8 mouse cellular contexts compared by ENCODE assay signal in the genomic region with DNA sequence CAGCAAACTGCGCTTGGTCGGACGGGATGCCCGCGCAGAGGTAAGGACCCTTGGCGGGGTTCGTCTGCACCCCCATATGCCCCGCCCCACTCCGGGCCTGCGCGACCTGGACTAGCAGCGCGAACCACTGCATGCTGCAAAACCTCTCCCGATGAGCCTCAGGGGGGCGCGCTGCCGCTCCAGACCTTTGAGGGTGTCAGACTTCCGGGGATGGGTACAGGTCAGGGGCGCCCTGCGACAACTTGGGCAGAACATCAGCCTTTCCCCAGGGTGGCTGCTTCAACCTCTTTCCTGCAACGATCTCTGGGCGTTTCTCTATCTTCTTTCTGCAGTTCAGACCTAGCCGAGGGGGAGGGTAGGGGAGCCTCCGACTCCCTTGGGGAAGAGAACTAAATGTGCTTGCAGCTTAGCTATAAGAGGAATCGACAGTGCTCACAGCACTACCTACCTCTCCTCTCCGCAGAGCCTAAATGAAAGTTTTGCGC.
DNase-seq lines count a peak whose midpoint lies in the region; ATAC-seq and TF ChIP-seq lines count a peak whose summit lies in the region.

No protein-coding gene starts in this region.

- under 1% methylated on average over 27 of the region's 27 CpGs for WGBS in kidney, embryonic 15.5 days
- 0% methylated on average over 25 of the region's 27 CpGs for WGBS in forebrain, embryonic 14.5 days
- under 1% methylated on average over 27 of the region's 27 CpGs for WGBS in limb, embryonic 11.5 days

- H3K9ac ChIP-seq in kidney, embryonic 15.5 days, result no peak overlapping the region
- peak overlapping the region; percentile 96 for H3K9ac ChIP-seq in forebrain, embryonic 14.5 days (ENCODE audit: low read length)
- no peak overlapping the region for H3K9ac ChIP-seq in limb, embryonic 11.5 days (ENCODE audit: low read length)

- TF ChIP-seq CTCF in brain, embryonic 14.5 days (IDR thresholded peaks at IDR 0.05; ENCODE audit: borderline replicate concordance, extremely low read depth, insufficient read depth, insufficient read length), result peak; percentile 61

- TF ChIP-seq POLR2A in brain, embryonic 14.5 days (IDR thresholded peaks at IDR 0.05; ENCODE audit: borderline replicate concordance, extremely low read depth, insufficient read depth, insufficient read length, poor library complexity, severe bottlenecking), result no peak

- H3K4me2 ChIP-seq in kidney, embryonic 15.5 days, result peak overlapping the region; percentile 61
- H3K4me2 ChIP-seq in forebrain, embryonic 14.5 days (ENCODE audit: low read length), result peak overlapping the region; percentile 86
- peak overlapping the region; percentile 46 for H3K4me2 ChIP-seq in limb, embryonic 11.5 days (ENCODE audit: low read depth, severe bottlenecking)

- no peak overlapping the region for H3K27ac ChIP-seq in kidney, embryonic 15.5 days
- peak overlapping the region; percentile 100 for H3K27ac ChIP-seq in forebrain, embryonic 14.5 days (ENCODE audit: low read depth, low read length)
- H3K27ac ChIP-seq in limb, embryonic 11.5 days (replicated peaks; ENCODE audit: low read depth, low read length), result no peak overlapping the region

- peak overlapping the region; percentile 39 for H3K4me3 ChIP-seq in kidney, embryonic 15.5 days (replicated peaks)
- peak overlapping the region; percentile 54 for H3K4me3 ChIP-seq in forebrain, embryonic 14.5 days (ENCODE audit: low read depth, low read length)
- peak overlapping the region; percentile 28 for H3K4me3 ChIP-seq in limb, embryonic 11.5 days (ENCODE audit: low read depth, low read length)

- no peaks in the 10 kb centered on the region for H3K36me3 ChIP-seq in kidney, embryonic 15.5 days
- H3K36me3 ChIP-seq in forebrain, embryonic 14.5 days (ENCODE audit: control insufficient read depth, insufficient read depth, low read length), result peaks cover 23% of the 10 kb centered on the region
- H3K36me3 ChIP-seq in limb, embryonic 11.5 days (ENCODE audit: control insufficient read depth, insufficient read depth, low read length), result no peaks in the 10 kb centered on the region

- 0 out of 2 replicates have a peak, but pooled peaks have one; percentile 12 for ATAC-seq in kidney, embryonic 15.5 days (replicated peaks; ENCODE audit: low FRiP score)
- ATAC-seq in forebrain, embryonic 14.5 days, result peak; percentile 74
- ATAC-seq in limb, embryonic 11.5 days (ENCODE audit: insufficient number of reproducible peaks, low FRiP score, low TSS enrichment, low read depth), result 0 out of 2 replicates have a peak, but pooled peaks have one; percentile 17
- 0 out of 2 replicates have a peak, but pooled peaks have one; percentile 18 for ATAC-seq in neutrophil, adult 5-6 weeks (ENCODE audit: extremely low read depth, insufficient number of reproducible peaks, low FRiP score, poor library complexity, severe bottlenecking)

- H3K4me1 ChIP-seq in kidney, embryonic 15.5 days, result peaks cover 15% of the 10 kb centered on the region
- peaks cover 66% of the 10 kb centered on the region for H3K4me1 ChIP-seq in forebrain, embryonic 14.5 days (ENCODE audit: control insufficient read depth, insufficient read depth, low read length)
- peaks cover 7% of the 10 kb centered on the region; the same call in 1 of the 2 replicates for H3K4me1 ChIP-seq in limb, embryonic 11.5 days (ENCODE audit: control insufficient read depth, insufficient read depth, low read length)

- peaks cover 98% of the 10 kb centered on the region for H3K27me3 ChIP-seq in kidney, embryonic 15.5 days
- H3K27me3 ChIP-seq in forebrain, embryonic 14.5 days (replicated peaks; ENCODE audit: control insufficient read depth, insufficient read depth, low read length), result no peaks in the 10 kb centered on the region
- peaks cover 94% of the 10 kb centered on the region for H3K27me3 ChIP-seq in limb, embryonic 11.5 days (ENCODE audit: control insufficient read depth, insufficient read depth, low read length)

- DNase-seq in kidney, adult 9 months, result no peak
- peak; percentile 96 for DNase-seq in brain, embryonic 14.5 days (ENCODE audit: low read depth)
- peak; percentile 93 for DNase-seq in forebrain, embryonic 14.5 days (ENCODE audit: low spot score)
- DNase-seq in limb, embryonic 11.5 days (ENCODE audit: low spot score), result peak; percentile 56
- no peak for DNase-seq in urinary bladder, postnatal 4 days (ENCODE audit: low spot score in 2 of 2)
- DNase-seq in gastrocnemius, postnatal 25 days, result no peak

- no peaks in the 10 kb centered on the region for H3K9me3 ChIP-seq in kidney, embryonic 15.5 days (replicated peaks)
- H3K9me3 ChIP-seq in forebrain, embryonic 14.5 days (replicated peaks; ENCODE audit: control insufficient read depth, low read length), result no peaks in the 10 kb centered on the region
- H3K9me3 ChIP-seq in limb, embryonic 11.5 days (ENCODE audit: control insufficient read depth, low read length), result no peaks in the 10 kb centered on the region

Comparison
In these comparisons a context has a peak if more than half of its experiments do, and no peak if none do; other contexts are left out.
1. ATAC-seq: peak in every context shown above with its lines; median percentile 74 in forebrain, embryonic 14.5 days; 18 in neutrophil, adult 5-6 weeks; 17 in limb, embryonic 11.5 days; 12 in kidney, embryonic 15.5 days.
2. DNase-seq: peak in brain, embryonic 14.5 days (single experiment), forebrain, embryonic 14.5 days (single experiment) and limb, embryonic 11.5 days (single experiment); none in kidney, adult 9 months (single experiment), urinary bladder, postnatal 4 days (0 of 2) and gastrocnemius, postnatal 25 days (single experiment).
3. Peak in every context shown above with its lines, with median percentiles within 50 percentile points of each other: H3K4me2 ChIP-seq and H3K4me3 ChIP-seq.